Mouse (Mus musculus) left cerebral cortex, postnatal 10 days (tissue): ENCODE results near the gene Ginm1. TPM values are rescaled to one million over a fixed set of nuclear protein-coding genes. Genes with fewer than 3 reads are reported as not detected.

ENCODE experiments used
- DNase-seq, 2 experiments: peaks; one replicate each; pipeline ENCODE4 v3.0.0; 2021 to 2022; ENCODE audit warnings: low spot score in 2 of 2, mixed read lengths in 1 of 2; ENCODE audit errors: extremely low spot score in 1 of 2
- intact Hi-C: fragments of 180-260 bp; cut with DNase I; formaldehyde crosslinking; loops from one replicate; pipeline ENCODE4 v1.15.1; 2025
- microRNA-seq: library from miRNA; unstranded; fragments of <30 nt; microRNA quantifications from one replicate; pipeline ENCODE4 v1.2.0, GENCODE M21; 2022
- total RNA-seq, 2 experiments: library from RNA; stranded (reverse); gene quantifications; 2 replicates each; pipeline ENCODE4 v1.2.3; 2021

Ginm1 gene
- total RNA-seq, 2 experiments from 2014 or later: 20.3 to 23.7 TPM

- intact Hi-C loops: no loop called here
- DNase-seq: no peak
Measured at GRCm38 (mm10) chr10:7731582-7731981, 61.0 kb downstream of the Ginm1 start.

DNA sequence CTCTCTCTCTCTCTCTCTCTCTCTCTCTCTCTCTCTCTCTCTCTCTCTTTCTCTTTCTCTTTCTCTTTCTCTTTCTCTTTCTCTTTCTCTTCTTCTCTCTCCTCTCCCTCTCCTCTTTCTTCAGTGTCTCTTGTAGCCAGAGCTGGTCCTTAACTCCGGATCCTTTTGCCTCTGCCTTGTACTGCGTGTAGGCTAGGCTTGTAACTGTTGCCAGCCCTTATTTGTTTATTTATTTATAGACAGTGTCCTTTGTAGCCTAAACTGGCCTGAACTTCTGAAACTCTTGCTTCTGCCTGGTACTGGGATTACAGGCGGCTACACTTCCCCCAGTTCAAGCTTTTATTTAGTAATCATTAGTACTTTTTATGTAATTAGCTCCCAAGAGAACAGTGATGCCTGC lies 65.6 kb downstream of the Ginm1 start:
- intact Hi-C loops: no loop called here
- no peak for DNase-seq

GRCm38 (mm10) chr10:7726501-7726812 lies 66.2 kb downstream of the Ginm1 start:
- intact Hi-C loops: no loop called here
- no peak for DNase-seq

GRCm38 (mm10) chr10:7725751-7726500 lies 66.7 kb downstream of the Ginm1 start, which contains the start of gene Katna1:
Katna1 (plus strand) TSS chr10:7726000.
- peak; percentile 83 to 97 for DNase-seq
- intact Hi-C loops: no loop called here

Small RNAs within 50 kb of the gene (microRNA-seq; reads per million reads assigned to microRNA genes)
- not detected for gene Mir5104

Other genes with a start within 250 kb of the Ginm1 start
- 100 to 1,000 TPM; 113 to 115 TPM for gene Lrp11, start 203.0 kb downstream of the Ginm1 start, total RNA-seq
- 1 to 10 TPM; 8.2 to 8.3 TPM for gene Nup43, start 125.3 kb downstream of the Ginm1 start, total RNA-seq
- gene Pcmt1, start 111.7 kb downstream of the Ginm1 start, total RNA-seq: 100 to 1,000 TPM; 150 to 153 TPM
- 10 to 100 TPM; 47.2 to 49.2 TPM for gene Lats1, start 111.6 kb downstream of the Ginm1 start, total RNA-seq
- 10 to 100 TPM; 12.4 to 14.9 TPM for gene Katna1, start 66.8 kb downstream of the Ginm1 start, total RNA-seq
- gene Ppil4, start 67 bp upstream of the Ginm1 start, total RNA-seq: 10 to 100 TPM; 34.5 to 35.2 TPM
- under 1 TPM; 0.14 to 0.28 TPM for gene Zc3h12d, start 39.6 kb upstream of the Ginm1 start, total RNA-seq
- gene Tab2, start 163.4 kb upstream of the Ginm1 start, total RNA-seq: 10 to 100 TPM; 57.8 to 61.9 TPM